Mouse (Mus musculus): ENCODE results near the gene Gbp6.

DNA sequence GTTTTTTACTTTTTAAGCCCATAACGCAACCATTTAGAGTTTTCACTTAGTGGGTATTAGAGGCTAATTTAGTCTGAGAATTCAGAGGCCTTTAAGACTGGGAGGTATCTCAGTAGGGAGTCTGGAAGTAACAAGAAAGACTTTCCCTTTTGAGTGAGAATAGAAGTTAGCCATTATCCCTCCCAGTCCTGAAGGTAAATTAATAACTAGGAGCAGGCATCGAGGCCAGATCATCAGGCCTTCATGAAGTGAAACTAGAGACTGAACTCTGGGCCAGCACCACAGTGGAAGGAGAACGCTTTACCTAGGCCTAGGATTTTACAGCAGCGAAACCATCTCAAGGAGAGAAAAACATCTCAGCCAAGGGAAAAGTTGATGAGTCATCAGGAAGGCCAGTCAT, 8.5 kb upstream of the Gbp6 start:
- no peak for TF ChIP-seq CTCF (IDR thresholded peaks at IDR 0.05; ENCODE audit: borderline replicate concordance, control insufficient read depth, extremely low read depth, insufficient read depth, low read length, poor library complexity)
- no peak for TF ChIP-seq POLR2A (IDR thresholded peaks at IDR 0.05; ENCODE audit: control insufficient read depth, extremely low read depth, insufficient read depth, low read length, poor library complexity)
